Mouse (Mus musculus): Measurements from ENCODE around the gene Prss48.

Prss48 gene

GRCm38 (mm10) chr3:86002423-86002822 lies at the start of gene Prss48:
Gene Prss48, minus strand, starts transcription at chr3:86002491.
- ATAC-seq (ENCODE audit: low TSS enrichment): no peak

GRCm38 (mm10) chr3:86049041-86049440 lies 46.8 kb upstream of the Prss48 start:
- no peak for ATAC-seq (ENCODE audit: low TSS enrichment)

DNA sequence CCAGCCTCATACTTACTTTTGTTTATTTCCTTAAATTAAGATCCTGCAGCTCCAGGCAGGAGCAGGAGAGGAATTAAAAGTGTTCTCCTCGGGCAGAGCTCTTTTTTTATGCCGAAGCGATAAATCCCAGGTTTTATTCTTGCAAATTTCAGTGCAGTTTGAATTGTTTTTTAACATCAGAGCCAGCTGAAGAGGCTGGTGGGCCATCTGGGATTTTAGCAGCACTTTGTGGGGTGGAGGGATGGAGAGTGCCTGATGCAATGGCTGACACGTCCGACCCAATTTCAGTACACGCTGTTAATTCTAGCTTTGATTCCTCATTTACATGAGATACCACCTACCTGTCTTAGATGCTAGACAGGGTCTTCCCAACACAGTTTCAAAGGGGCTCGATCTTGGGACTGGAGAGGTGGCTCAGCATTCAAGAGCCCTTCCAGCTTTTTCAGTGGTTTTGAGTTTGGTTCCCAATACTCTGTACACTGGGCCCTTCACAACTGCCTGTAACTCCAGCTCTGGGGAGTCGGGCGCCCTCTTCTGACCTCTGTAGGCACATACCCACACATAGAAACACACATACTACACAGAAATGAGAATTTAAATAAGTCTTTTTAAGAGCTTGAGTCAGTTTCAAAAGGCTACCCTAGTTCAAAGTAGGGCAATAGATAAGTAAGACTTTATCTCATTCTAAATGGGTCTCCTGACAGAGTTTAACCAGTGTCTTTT lies 45.6 kb upstream of the Prss48 start:
- peak; percentile 47 for ATAC-seq (ENCODE audit: low TSS enrichment)

- peak; percentile 71 for ATAC-seq (ENCODE audit: low TSS enrichment)
Observed at GRCm38 (mm10) chr3:86040286-86041201, 38.3 kb upstream of the Prss48 start.

DNA sequence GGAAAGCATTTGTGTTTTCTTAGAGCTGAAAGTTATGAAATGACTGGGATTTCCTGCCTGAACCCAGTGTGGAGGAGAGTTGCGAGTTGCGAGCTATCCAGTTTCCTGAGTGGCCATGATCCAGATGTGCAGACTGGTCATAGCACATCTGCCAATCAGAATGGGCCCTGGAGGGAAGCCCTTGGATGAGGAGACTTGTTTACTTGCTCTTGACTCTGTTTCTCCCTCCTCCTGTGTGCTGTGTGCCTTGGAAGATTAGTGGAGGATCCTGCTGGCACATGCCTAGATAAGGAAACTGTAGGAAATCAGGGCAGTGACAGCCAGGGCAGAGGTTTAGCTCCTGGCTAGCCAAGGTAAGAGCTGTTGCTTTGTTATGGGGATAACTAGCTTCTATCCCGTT lies 36.4 kb upstream of the Prss48 start:
- peak; percentile 25; the same call in 1 of the 2 replicates for ATAC-seq (ENCODE audit: low TSS enrichment)

- ATAC-seq (ENCODE audit: low TSS enrichment): no peak
Observed at GRCm38 (mm10) chr3:86037926-86038484, 35.7 kb upstream of the Prss48 start.

GRCm38 (mm10) chr3:86033455-86034090 lies 31.3 kb upstream of the Prss48 start:
- ATAC-seq (ENCODE audit: low TSS enrichment): no peak

DNA sequence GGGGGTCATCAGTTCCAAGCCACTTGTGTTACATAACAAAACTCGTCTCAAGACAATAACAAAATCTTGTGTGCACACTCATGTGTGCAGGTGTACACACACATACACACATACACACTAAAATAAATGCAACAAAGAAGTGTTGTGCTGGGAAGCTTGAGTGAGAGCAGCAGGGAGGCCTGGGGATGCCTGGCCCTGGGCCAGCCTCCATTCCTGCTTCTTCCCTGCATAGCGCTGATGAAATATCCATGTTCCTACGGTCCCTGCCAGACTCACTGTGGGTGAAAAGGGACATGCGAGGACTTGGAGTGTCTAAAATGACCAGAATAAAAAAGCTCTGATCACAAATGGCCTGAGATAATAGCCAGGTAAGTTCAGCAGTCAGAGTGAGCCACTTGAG lies 28.3 kb upstream of the Prss48 start:
- ATAC-seq (ENCODE audit: low TSS enrichment): no peak

- ATAC-seq (ENCODE audit: low TSS enrichment): no peak
Observed at GRCm38 (mm10) chr3:86028658-86029375, 26.5 kb upstream of the Prss48 start.

- no peak for ATAC-seq (ENCODE audit: low TSS enrichment)
Observed at GRCm38 (mm10) chr3:86025341-86026137, 23.2 kb upstream of the Prss48 start.

DNA sequence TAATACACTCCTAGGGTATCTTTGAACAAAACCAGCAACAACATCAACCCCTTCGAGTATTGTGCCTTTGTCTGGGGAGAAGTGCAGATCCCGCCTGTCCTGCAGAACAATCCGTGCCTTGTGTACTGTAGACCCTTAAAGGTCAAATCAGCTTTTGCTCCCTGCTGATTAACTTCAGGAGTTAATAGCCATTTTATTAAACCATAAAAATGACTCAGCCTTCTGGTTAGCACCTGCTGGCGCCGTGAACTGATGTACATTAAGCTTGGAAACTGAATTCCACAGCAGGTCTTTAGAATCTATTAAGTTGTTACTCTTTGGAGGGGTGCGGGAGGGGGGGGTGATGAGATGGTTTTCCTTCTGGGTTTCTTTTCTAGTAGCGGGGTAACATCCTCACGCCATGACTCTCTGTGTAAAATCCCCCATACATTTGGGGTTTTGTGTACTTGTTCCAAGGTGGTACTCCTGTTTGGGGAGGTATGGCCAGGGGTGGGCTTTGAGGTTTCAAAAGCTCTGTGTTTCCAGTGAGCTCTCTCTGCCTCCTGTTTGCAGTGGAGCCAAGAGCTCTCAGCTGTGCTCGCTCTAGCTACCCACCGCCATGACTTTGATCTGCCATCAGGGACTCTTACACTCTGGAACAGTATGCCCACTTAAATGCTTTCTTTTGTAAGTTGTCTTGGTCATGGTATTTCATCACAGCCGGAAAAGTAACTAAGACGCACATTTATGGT lies 21.9 kb upstream of the Prss48 start:
- no peak for ATAC-seq (ENCODE audit: low TSS enrichment)

- no peak for ATAC-seq (ENCODE audit: low TSS enrichment)
Observed at GRCm38 (mm10) chr3:86021651-86022050, 19.4 kb upstream of the Prss48 start.

- ATAC-seq (ENCODE audit: low TSS enrichment): 0 out of 2 replicates have a peak, but pooled peaks have one; percentile 26
Observed at GRCm38 (mm10) chr3:86020921-86021650, 18.8 kb upstream of the Prss48 start.

- peak; percentile 78 for ATAC-seq (ENCODE audit: low TSS enrichment)
Observed at GRCm38 (mm10) chr3:86017484-86017883, 15.2 kb upstream of the Prss48 start.

DNA sequence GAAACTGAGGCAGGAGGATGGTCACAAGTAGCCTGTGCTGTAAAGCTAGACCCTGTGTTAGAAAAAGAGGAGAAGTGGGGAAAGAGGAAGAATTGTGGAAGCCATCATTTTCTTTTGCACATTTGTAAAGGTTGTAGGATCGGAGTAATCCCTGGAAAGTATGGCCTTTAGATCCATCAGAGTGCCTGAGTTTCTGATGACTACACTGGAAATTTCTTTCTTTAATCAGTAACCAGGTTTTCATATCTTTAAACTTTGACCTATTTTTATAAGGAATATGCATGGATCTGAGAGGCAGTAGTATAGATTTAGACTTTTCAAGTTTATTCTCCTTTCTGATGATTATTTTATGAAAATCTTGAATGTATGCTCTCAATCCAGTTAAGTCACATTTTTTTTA lies 14.7 kb upstream of the Prss48 start:
- no peak for ATAC-seq (ENCODE audit: low TSS enrichment)

DNA sequence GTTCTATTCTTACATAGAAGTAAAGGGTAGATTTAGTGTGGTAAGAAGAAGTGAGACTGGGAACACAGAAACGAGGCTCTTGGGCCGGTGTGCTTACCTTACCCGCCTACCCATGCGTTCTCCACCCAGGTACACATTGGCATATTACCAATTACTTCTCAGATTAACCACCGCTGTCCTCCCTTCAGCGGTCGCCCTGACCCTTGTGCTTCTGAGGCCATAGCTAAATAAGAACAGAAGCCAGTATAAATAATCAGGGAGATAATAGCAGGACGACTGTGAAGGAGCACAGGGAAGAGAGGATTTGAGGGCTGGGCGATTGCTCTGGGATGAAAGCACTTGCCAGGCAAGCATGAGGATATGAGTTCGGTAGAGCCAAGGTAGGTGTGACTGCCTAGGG lies 11.5 kb upstream of the Prss48 start:
- no peak for ATAC-seq (ENCODE audit: low TSS enrichment)

- no peak for ATAC-seq (ENCODE audit: low TSS enrichment)
Observed at GRCm38 (mm10) chr3:86011833-86012232, 9.5 kb upstream of the Prss48 start.

GRCm38 (mm10) chr3:86011373-86011772 lies 9.1 kb upstream of the Prss48 start:
- ATAC-seq (ENCODE audit: low TSS enrichment): no peak

DNA sequence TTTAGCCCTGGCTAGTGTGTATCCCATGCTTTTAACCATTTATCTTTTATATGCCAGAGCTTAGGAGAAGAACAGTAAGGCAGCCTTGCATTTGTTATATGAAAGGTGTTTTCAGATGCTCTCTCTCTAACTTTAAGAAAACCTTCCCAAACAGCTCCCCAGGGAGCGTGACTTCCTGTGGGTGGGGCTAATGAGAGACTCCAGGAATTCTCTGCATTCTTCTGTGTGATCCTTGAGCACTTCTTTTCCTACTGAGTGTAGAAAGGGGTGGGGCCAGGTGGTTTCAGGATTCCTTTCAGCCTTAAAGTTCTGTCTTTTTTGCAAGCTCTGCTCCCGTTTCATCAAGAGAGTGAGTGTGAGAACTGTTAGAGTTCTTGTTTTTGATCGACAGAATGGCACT lies 8.3 kb upstream of the Prss48 start:
- no peak for ATAC-seq (ENCODE audit: low TSS enrichment)

Measured in frontal cortex, adult (tissue).